ENCODE assay signal across 30 mouse cellular contexts in the genomic region with DNA sequence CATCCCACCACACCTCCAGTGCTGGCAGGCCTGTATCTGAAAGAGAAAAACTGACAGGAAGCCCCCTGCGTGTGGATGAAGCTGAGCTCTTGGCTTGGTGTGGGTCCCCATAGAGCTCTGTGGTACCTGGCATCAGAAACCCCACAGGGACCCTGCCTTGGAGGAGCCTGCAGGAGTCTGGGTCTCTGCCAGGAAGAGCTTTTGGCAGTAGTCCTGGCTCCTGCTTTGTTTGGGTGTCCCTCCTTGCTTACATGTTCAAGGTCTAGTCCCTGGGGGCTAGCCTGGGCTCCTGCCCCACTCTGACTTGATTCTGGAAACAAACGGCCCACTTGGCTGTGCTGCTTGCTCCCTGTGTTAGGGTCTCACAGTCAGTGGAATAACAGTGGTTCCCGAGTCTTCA.
DNase-seq lines count a peak whose midpoint lies in the region; ATAC-seq and TF ChIP-seq lines count a peak whose summit lies in the region.
"Had no signal": no experiment of that assay in that cellular context is flagged by ENCODE, and none has a peak within 500 bp of the region (broad histone marks: within the 10 kb centered on the region; RNA-seq: fewer than 3 reads in every experiment).

No protein-coding gene starts in this region.

- no peaks in the 10 kb centered on the region for H3K36me3 ChIP-seq in heart, embryonic 11.5 days (ENCODE audit: control insufficient read depth, insufficient read depth, low read length)
- H3K36me3 ChIP-seq: embryonic facial prominence, embryonic 13.5 days; forebrain, embryonic 10.5 days; hindbrain, embryonic 10.5 days; hindbrain, embryonic 15.5 days; limb, embryonic 12.5 days; liver, embryonic 15.5 days; neural tube, embryonic 15.5 days had no signal

- no peak for TF ChIP-seq CTCF in left cerebral cortex, adult 2 months (IDR thresholded peaks at IDR 0.05)
- no peak for TF ChIP-seq CTCF in brain, embryonic 14.5 days (IDR thresholded peaks at IDR 0.05; ENCODE audit: borderline replicate concordance, extremely low read depth, insufficient read depth, insufficient read length)

- H3K4me2 ChIP-seq in heart, embryonic 11.5 days = no peak overlapping the region
- H3K4me2 ChIP-seq: embryonic facial prominence, embryonic 13.5 days; hindbrain, embryonic 15.5 days; limb, embryonic 12.5 days; liver, embryonic 15.5 days; lung, embryonic 14.5 days; neural tube, embryonic 15.5 days had no signal

- no peak for ATAC-seq in heart, embryonic 11.5 days (replicated peaks; ENCODE audit: insufficient number of reproducible peaks, low FRiP score, low TSS enrichment)
- ATAC-seq: activated CD4-positive, CD25-positive, alpha-beta regulatory T cell, adult 4 months; forebrain, postnatal 0 days had no signal

- no peak overlapping the region for H3K27ac ChIP-seq in heart, embryonic 11.5 days (ENCODE audit: low read depth, low read length)
- no peak overlapping the region for H3K27ac ChIP-seq in left cerebral cortex, adult 2 months
- H3K27ac ChIP-seq: embryonic facial prominence, embryonic 13.5 days; forebrain, embryonic 10.5 days; hindbrain, embryonic 10.5 days; hindbrain, embryonic 15.5 days; limb, embryonic 12.5 days; liver, embryonic 15.5 days; neural tube, embryonic 15.5 days had no signal

- TF ChIP-seq POLR2A in brain, embryonic 14.5 days (IDR thresholded peaks at IDR 0.05; ENCODE audit: borderline replicate concordance, extremely low read depth, insufficient read depth, insufficient read length, poor library complexity, severe bottlenecking) = no peak

- peak; percentile 70 for DNase-seq in adrenal gland, postnatal 14 days
- DNase-seq in adrenal gland, postnatal 4 days (ENCODE audit: low spot score in 2 of 2) = no peak
- peak; percentile 18 to 23 for DNase-seq in heart, adult 18-20 months
- DNase-seq in left cerebral cortex, postnatal 4 days = peak; percentile 17
- no peak for DNase-seq in left cerebral cortex, adult 2 months (ENCODE audit: extremely low spot score in 1 of 2, low spot score in 2 of 2)
- DNase-seq in brain, embryonic 14.5 days (ENCODE audit: low read depth) = peak; percentile 23
- no peak for DNase-seq in urinary bladder, postnatal 25 days (ENCODE audit: low spot score)
- DNase-seq: cerebellum, adult 11 months; cerebellum, adult 9-11 months; forebrain, postnatal 0 days; gastrocnemius, postnatal 10 days; kidney, adult 18-20 months; kidney, postnatal 10 days; layer of hippocampus, postnatal 36 days; lung, embryonic 14.5 days; lung, postnatal 14 days; midbrain, embryonic 14.5 days; retina, postnatal 1 day; right cerebral cortex, postnatal 14 days; spleen, adult 18-20 months; thymus, postnatal 14 days had no signal

- intact Hi-C loops in left cerebral cortex, postnatal 4 days (cut with DNase I) = no loop called here
- intact Hi-C loops in left cerebral cortex, adult 2 months (cut with DNase I) = no loop called here

- peaks cover 7% of the 10 kb centered on the region for H3K4me1 ChIP-seq in heart, embryonic 11.5 days (ENCODE audit: control insufficient read depth, insufficient read depth, low read length)
- H3K4me1 ChIP-seq: liver, embryonic 15.5 days had no signal

- no peaks in the 10 kb centered on the region for H3K27me3 ChIP-seq in heart, embryonic 11.5 days (ENCODE audit: control insufficient read depth, insufficient read depth, low read length)
- H3K27me3 ChIP-seq: embryonic facial prominence, embryonic 13.5 days; hindbrain, embryonic 15.5 days; limb, embryonic 12.5 days; liver, embryonic 15.5 days; neural tube, embryonic 15.5 days had no signal

- WGBS in heart, embryonic 11.5 days (ENCODE audit: insufficient replicate concordance) = 50% methylated on average over 3 of the region's 3 CpGs

- H3K9ac ChIP-seq in heart, embryonic 11.5 days (ENCODE audit: low read depth, low read length) = no peak overlapping the region
- H3K9ac ChIP-seq: embryonic facial prominence, embryonic 13.5 days; forebrain, postnatal 0 days; hindbrain, embryonic 15.5 days; limb, embryonic 12.5 days; liver, embryonic 15.5 days; lung, embryonic 14.5 days; neural tube, embryonic 15.5 days had no signal

- H3K4me3 ChIP-seq in heart, embryonic 11.5 days (ENCODE audit: low read depth, low read length) = no peak overlapping the region
- no peak overlapping the region for H3K4me3 ChIP-seq in left cerebral cortex, adult 2 months
- H3K4me3 ChIP-seq: embryonic facial prominence, embryonic 13.5 days; forebrain, embryonic 10.5 days; hindbrain, embryonic 10.5 days; hindbrain, embryonic 15.5 days; limb, embryonic 12.5 days; liver, embryonic 15.5 days; neural tube, embryonic 15.5 days had no signal

- H3K9me3 ChIP-seq in heart, embryonic 11.5 days (replicated peaks; ENCODE audit: control insufficient read depth, low read length) = no peaks in the 10 kb centered on the region
- H3K9me3 ChIP-seq: embryonic facial prominence, embryonic 13.5 days; forebrain, embryonic 10.5 days; hindbrain, embryonic 10.5 days; hindbrain, embryonic 15.5 days; limb, embryonic 12.5 days; liver, embryonic 15.5 days; neural tube, embryonic 15.5 days had no signal

Comparison
In these comparisons a context has a peak if more than half of its experiments do, and no peak if none do; other contexts are left out.
1. DNase-seq: peak in adrenal gland, postnatal 14 days (single experiment), heart, adult 18-20 months (2 of 2), left cerebral cortex, postnatal 4 days (single experiment) and brain, embryonic 14.5 days (single experiment); none in adrenal gland, postnatal 4 days (0 of 2), left cerebral cortex, adult 2 months (0 of 2) and urinary bladder, postnatal 25 days (single experiment).